Mouse (Mus musculus): ENCODE results near the gene Stat1.

- TF ChIP-seq CTCF (IDR thresholded peaks at IDR 0.05; ENCODE audit: low read depth) (peak; percentile 63), EP300 (IDR thresholded peaks at IDR 0.05; ENCODE audit: low read depth) (no peak)
These were observed 50.8 kb downstream of the Stat1 start for GRCm38 (mm10) chr1:52170057-52170456.
